Comparison of ENCODE assay signal across 20 mouse cellular contexts in genomic region chr2:91627486-91627885, GRCm38 (mm10). TPM values are rescaled to one million over a fixed set of nuclear protein-coding genes. Genes with fewer than 3 reads are reported as not detected.
DNase-seq lines count a peak whose midpoint lies in the region; ATAC-seq and TF ChIP-seq lines count a peak whose summit lies in the region.
"Had no signal": no experiment of that assay in that cellular context is flagged by ENCODE, and none has a peak within 500 bp of the region (broad histone marks: within the 10 kb centered on the region; RNA-seq: fewer than 3 reads in every experiment).

No protein-coding gene starts in this region.

- no peak for TF ChIP-seq POLR2A in liver, adult 2 months (IDR thresholded peaks at IDR 0.05; ENCODE audit: extremely low read depth, insufficient read depth, low read length)

- H3K79me2 ChIP-seq in liver, adult 2 months (ENCODE audit: control insufficient read depth, insufficient read depth, low read length): no peaks in the 10 kb centered on the region

- H3K36me3 ChIP-seq in heart, embryonic 10.5 days: peaks cover 14% of the 10 kb centered on the region
- peaks cover 75% of the 10 kb centered on the region for H3K36me3 ChIP-seq in liver, adult 2 months (ENCODE audit: control insufficient read depth, insufficient read depth, low read length)
- peaks cover 1% of the 10 kb centered on the region; the same call in 1 of the 2 replicates for H3K36me3 ChIP-seq in liver, embryonic 11.5 days (ENCODE audit: control insufficient read depth, insufficient read depth, low read length)

- intact Hi-C loops in heart, postnatal 36 days (cut with DNase I): no loop called here

- no peak for TF ChIP-seq CTCF in liver, adult 2 months (IDR thresholded peaks at IDR 0.05; ENCODE audit: low read depth, low read length)

- DNase-seq in heart, adult 11 months: peak; percentile 82
- no peak for DNase-seq in heart, postnatal 36 days
- peak; percentile 69 for DNase-seq in heart, embryonic 10.5 days (ENCODE audit: low spot score)
- DNase-seq in heart, adult 9 months (ENCODE audit: low spot score in 2 of 2): no peak
- DNase-seq in liver, adult 2 months (ENCODE audit: extremely low read depth, low read depth, low spot score): no peak
- DNase-seq in liver, embryonic 11.5 days (ENCODE audit: low spot score): no peak
- DNase-seq: adrenal gland, adult 2 months; adrenal gland, adult 8-10 months; adrenal gland, postnatal 10 days; adrenal gland, postnatal 14 days; adrenal gland, postnatal 25 days; adrenal gland, postnatal 36 days; B cell, adult 2 months; cerebellum, adult 11 months; cerebellum, adult 11-12 months; cerebellum, adult 18-20 months had no signal

- H3K4me1 ChIP-seq in heart, embryonic 10.5 days: 0 out of 2 replicates have a peak, but pooled peaks cover 5% of the 10 kb centered on the region
- H3K4me1 ChIP-seq in liver, adult 2 months (ENCODE audit: control insufficient read depth, insufficient read depth, low read length): peaks cover 27% of the 10 kb centered on the region
- H3K4me1 ChIP-seq in liver, embryonic 11.5 days (replicated peaks; ENCODE audit: control insufficient read depth, insufficient read depth, low read length): no peaks in the 10 kb centered on the region

- no peak for ATAC-seq in liver, embryonic 11.5 days (replicated peaks; ENCODE audit: low FRiP score)
- ATAC-seq: activated CD4-positive, CD25-positive, alpha-beta regulatory T cell, adult 4 months; CD4-positive, CD25-positive, alpha-beta regulatory T cell, adult 4 months; Patski had no signal

- no peaks in the 10 kb centered on the region for H3K27me3 ChIP-seq in heart, embryonic 10.5 days (ENCODE audit: insufficient read depth, poor library complexity, severe bottlenecking)
- H3K27me3 ChIP-seq in liver, adult 2 months (ENCODE audit: control insufficient read depth, insufficient read depth, low read length): no peaks in the 10 kb centered on the region
- H3K27me3 ChIP-seq in liver, embryonic 11.5 days (replicated peaks; ENCODE audit: control insufficient read depth, insufficient read depth, low read length): no peaks in the 10 kb centered on the region
- H3K27me3 ChIP-seq: Patski had no signal

- no peak overlapping the region for H3K4me2 ChIP-seq in liver, embryonic 11.5 days

- 70% methylated on average over 5 of the region's 5 CpGs for whole genome bisulfite sequencing in heart, embryonic 10.5 days
- 72% methylated on average over 5 of the region's 5 CpGs for WGBS in liver, adult 2 months
- WGBS in liver, embryonic 11.5 days: 69% methylated on average over 5 of the region's 5 CpGs

- H3K27ac ChIP-seq in heart, embryonic 10.5 days: no peak overlapping the region
- H3K27ac ChIP-seq in liver, adult 2 months (replicated peaks; ENCODE audit: insufficient read depth, low read depth, low read length): no peak overlapping the region
- no peak overlapping the region for H3K27ac ChIP-seq in liver, embryonic 11.5 days (ENCODE audit: low read depth, low read length)

- H3K4me3 ChIP-seq in heart, embryonic 10.5 days: no peak overlapping the region
- H3K4me3 ChIP-seq in liver, adult 2 months (ENCODE audit: insufficient read depth, low read depth, low read length): no peak overlapping the region
- H3K4me3 ChIP-seq in liver, embryonic 11.5 days (ENCODE audit: low read depth, low read length): no peak overlapping the region

- H3K9ac ChIP-seq in liver, adult 2 months (ENCODE audit: low read depth, low read length): 0 out of 2 replicates have a peak overlapping the region, but pooled peaks have one; percentile 8
- H3K9ac ChIP-seq in liver, embryonic 11.5 days (ENCODE audit: low read depth, low read length): no peak overlapping the region

- no peaks in the 10 kb centered on the region for H3K9me3 ChIP-seq in heart, embryonic 10.5 days
- no peaks in the 10 kb centered on the region for H3K9me3 ChIP-seq in liver, embryonic 11.5 days (ENCODE audit: control insufficient read depth, low read length)
- H3K9me3 ChIP-seq: G1E had no signal

RNA-seq across cellular contexts. Expression of gene F2, which starts 8.7 kb away (rescaled TPM):
- not detected for total RNA-seq in heart, postnatal 36 days (2021)
- 0.73 and 15.9 TPM in 2 replicates for polyA plus RNA-seq in heart, embryonic 10.5 days (2016; fragmentation: Nextera tagmentation; extraction: Ambion mirVana)
- 1,668 and 1,838 TPM in 2 replicates for total RNA-seq in liver, adult 2 months (2014; rRNA removed)
- polyA plus RNA-seq in liver, adult 2 months (2012; rRNA removed): 2,018 and 2,057 TPM in 2 replicates
- polyA plus RNA-seq in liver, embryonic 11.5 days (2014; fragmentation: Nextera tagmentation; extraction: Ambion mirVana): 124 and 136 TPM in 2 replicates
- polyA plus RNA-seq: Patski had no signal

RNA-seq across cellular contexts. Expression of gene Zfp408, which starts 22.1 kb away (rescaled TPM):
- total RNA-seq in heart, postnatal 36 days (2021): 1 to 10 TPM; 3.5 to 4.2 TPM
- 7.4 and 10.4 TPM in 2 replicates for polyA plus RNA-seq in heart, embryonic 10.5 days (2016; fragmentation: Nextera tagmentation; extraction: Ambion mirVana)
- 2.2 and 2.8 TPM in 2 replicates for total RNA-seq in liver, adult 2 months (2014; rRNA removed)
- 3.8 and 6.6 TPM in 2 replicates for polyA plus RNA-seq in liver, adult 2 months (2012; rRNA removed)
- 5.1 and 5.4 TPM in 2 replicates for polyA plus RNA-seq in liver, embryonic 11.5 days (2014; fragmentation: Nextera tagmentation; extraction: Ambion mirVana)

RNA-seq across cellular contexts. Expression of gene Arhgap1, which starts 22.2 kb away (rescaled TPM):
- total RNA-seq in heart, postnatal 36 days (2021): 10 to 100 TPM; 23.6 to 27.3 TPM
- 212 and 229 TPM in 2 replicates for polyA plus RNA-seq in heart, embryonic 10.5 days (2016; fragmentation: Nextera tagmentation; extraction: Ambion mirVana)
- total RNA-seq in liver, adult 2 months (2014; rRNA removed): 6.5 and 8.8 TPM in 2 replicates
- polyA plus RNA-seq in liver, adult 2 months (2012; rRNA removed): 12.9 and 18.7 TPM in 2 replicates
- polyA plus RNA-seq in liver, embryonic 11.5 days (2014; fragmentation: Nextera tagmentation; extraction: Ambion mirVana): 99.2 and 100 TPM in 2 replicates

Comparison
In these comparisons a context has a peak if more than half of its experiments do, and no peak if none do; other contexts are left out.
1. DNase-seq: peak in heart, adult 11 months (single experiment) and heart, embryonic 10.5 days (single experiment); none in heart, postnatal 36 days (0 of 2), heart, adult 9 months (0 of 2), liver, adult 2 months (single experiment) and liver, embryonic 11.5 days (single experiment).
2. RNA of gene F2, which starts 8.7 kb away (polyA plus RNA-seq): 2,018 to 2,057 TPM in liver, adult 2 months; 124 to 136 TPM in liver, embryonic 11.5 days and 0.73 to 15.9 TPM in heart, embryonic 10.5 days; every median in the first group is over 10 times any median in the second.